Mouse (Mus musculus) frontal cortex, adult (tissue): Measurements from ENCODE around the gene Hipk2.

Source experiments
- ATAC-seq: cut with Nextera tagmentation; 2 replicates; pipeline ENCODE4 v1.9.2; 2017; ENCODE audit warnings: mild to moderate bottlenecking, moderate library complexity, mixed read lengths; ENCODE audit not compliant: low TSS enrichment

Hipk2 gene

DNA sequence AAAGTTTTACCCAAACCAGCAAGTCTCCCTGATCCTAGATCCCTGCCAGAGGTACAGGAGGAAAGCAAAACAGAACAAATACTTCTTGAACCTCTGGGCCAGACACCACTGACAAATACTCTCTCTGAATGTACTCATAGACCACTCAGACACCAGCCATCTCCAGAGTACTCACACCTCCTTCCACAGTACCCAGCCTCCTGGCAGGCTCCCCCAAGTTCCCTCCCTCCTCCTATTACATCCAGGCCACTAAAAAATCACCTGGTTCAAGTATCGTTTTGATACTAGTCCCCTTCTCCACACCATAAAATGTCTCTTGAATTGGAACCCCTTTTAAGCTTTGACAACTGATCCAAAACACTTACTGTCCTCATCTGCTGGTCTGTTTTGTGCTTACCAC is 8.7 kb downstream of the Hipk2 start:
- ATAC-seq: no peak

DNA sequence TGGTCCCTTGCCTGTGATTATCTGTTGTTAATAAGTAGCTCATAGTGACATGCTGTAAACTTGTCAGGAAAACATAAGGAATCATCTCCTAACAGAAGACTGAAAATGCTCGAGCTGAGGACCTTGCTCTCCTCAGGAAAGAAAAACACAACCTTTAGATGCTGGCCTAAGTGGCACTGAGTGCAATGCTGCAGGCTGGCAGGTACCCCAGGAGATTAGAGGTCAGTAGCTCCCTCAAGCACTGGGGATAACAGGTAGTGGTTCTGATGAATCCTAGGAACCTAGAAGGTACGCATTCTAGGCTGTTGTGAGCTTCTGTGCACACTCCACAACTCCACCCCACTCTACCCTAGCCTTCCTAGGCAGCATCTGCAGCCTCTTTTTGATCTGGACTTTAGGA is 9.2 kb downstream of the Hipk2 start:
- no peak for ATAC-seq

DNA sequence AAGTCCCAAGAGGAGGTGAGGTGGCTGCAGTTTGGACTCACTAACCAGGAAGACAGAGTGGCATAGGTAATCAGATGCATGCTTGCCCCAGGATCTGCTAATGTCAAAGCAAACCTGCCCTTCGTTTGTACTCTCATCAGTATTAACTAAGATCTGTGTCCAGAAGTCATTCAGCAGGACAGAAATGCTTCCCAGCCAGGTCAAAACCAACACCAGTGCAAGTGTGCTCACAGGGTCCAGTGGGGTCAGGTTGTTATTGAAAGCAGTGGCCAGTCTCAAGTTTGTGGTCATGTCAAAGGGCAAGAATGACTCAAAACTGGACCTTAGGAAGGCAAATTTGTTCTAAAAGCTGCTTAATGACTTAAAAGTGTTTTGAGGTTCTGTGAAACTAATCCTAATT is 9.6 kb downstream of the Hipk2 start:
- ATAC-seq: no peak

DNA sequence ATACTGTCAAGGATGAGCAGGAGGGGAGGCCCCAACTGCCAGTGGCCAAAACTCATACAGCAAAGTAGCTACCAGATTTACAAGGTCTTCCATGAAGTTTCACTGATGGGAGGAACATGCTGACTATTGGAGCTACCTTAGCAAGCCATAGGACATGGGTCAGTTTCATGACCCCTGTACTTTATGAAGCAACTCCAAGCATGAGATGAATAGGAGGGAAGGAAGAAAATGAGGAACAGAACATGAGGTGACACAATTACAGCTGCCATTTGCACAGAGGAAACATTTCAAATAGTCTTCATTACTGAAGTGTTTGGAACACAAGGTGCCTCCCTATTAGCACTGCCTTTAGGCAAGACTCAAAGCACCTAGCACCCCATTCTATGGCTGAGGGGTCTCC is 10.2 kb downstream of the Hipk2 start:
- no peak for ATAC-seq

DNA sequence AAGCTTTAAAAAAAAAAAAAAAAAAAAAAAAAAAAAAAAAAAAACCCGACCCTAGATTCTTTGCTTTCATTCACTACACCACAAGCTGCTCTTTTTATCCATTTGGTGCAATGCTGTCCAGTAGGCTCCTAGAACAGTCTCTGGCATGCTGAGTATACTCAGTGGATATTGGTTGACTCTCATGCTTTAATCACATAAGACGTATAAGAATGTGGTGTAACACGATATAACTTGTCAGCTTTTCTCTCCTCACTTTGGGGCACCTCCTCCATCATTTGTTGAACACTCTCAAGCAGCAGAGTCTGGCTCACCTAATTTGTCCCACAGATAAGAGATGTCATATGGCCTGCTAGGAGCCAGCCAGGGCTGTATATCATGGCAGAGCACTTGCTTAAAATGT is 12.4 kb downstream of the Hipk2 start:
- ATAC-seq: no peak

DNA sequence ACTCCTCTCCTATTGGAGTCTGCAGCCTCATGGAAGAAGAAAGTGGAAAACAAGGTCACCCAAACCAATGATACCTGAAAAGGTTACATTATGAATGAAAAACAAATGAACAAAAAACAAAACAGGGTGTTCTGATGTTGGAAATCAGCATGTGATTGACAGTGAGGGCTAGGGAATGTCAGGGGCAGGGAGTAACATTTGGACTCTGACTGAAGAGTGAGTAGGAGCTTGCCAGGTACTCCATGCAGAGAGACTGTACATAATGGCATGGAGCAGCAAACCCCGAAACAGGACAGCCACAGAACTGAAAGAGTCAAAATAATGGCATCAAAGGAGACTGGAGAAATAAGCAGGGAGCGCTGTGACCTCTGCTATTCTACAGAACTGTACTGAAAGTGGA is 15.7 kb downstream of the Hipk2 start:
- ATAC-seq: no peak

DNA sequence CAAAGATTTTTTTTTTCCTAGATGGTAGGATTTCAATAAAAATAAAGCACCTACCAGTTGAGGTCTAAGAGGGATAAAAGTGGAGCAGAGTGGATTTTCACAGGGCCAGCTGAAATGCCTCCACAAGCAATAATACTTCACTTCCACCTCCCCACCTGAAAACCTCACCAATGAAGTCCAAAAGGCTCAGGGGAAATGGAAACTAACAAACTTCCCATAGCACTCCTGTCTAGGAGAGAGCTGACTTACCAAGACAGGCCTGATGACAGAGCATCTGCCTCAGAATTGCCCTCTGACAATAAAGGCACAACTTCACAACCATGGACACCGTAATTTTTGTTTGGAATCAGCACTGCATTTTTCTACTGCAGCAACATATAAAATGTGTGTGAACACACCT is 16.1 kb downstream of the Hipk2 start:
- ATAC-seq: no peak

DNA sequence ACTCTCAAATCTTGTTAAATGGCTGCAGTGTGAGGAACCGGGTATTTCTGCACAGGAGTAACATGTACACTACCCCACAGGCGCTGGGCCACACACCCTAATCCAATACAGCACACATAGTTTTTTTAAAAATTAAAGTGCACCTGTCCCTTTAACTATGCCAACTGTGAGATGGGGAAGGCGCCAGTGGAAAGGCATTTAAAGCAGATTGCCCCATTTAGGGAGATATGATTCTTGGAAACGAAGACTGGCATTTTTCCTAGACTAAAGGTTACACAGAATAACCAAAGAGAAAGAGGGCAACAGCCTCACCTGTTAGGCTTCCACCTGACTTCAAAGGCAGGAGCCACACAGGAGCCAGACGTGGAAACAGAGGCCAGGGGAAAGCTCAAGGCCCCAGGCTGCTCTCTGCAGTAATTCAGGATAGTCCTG is 22.4 kb downstream of the Hipk2 start:
- peak; percentile 62; the same call in 1 of the 2 replicates for ATAC-seq

DNA sequence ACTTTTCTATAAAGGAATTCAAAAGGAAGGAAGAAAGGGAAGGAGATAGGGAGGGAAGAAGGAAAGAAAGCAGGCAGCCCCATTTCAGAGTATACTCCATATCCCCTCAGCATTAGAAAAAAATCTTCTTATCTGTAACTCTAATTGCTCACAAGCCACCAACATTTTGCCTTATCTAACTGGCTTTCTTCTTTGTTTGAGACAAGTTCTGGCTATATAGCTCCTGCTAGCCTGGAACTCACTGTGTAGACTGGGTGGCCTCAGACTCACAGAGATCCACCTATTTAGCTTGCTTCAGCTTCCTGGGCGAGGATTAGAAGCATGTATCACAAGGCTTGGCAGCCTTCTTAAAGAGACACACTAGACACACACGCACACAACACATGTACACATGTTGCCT is 24.2 kb downstream of the Hipk2 start:
- no peak for ATAC-seq

DNA sequence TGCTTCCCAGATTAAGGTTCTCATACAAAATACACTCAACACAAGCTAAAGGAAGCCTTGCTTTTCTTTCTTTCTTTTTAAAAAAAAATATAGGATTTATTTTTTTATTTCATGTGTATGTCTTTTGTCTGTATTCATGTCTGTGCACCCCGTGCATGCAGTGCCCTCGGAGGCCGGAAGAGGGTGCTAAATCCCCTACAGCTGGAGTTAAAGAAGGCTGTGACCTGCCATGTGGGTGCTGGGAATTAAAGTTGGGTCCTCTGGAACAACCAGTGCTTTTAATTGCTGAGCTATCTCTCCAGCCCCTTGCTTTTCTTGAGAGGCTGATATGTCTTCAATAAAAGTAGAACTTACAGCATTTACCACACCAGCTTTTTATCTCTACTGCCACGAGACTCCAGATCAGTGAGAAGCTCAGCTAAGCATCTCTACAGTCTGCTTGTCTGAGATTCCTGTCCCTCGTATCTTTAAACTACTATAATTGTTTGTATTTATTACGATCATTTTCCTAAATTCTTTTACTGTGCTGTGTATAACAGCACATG is 25.2 kb downstream of the Hipk2 start:
- no peak for ATAC-seq

DNA sequence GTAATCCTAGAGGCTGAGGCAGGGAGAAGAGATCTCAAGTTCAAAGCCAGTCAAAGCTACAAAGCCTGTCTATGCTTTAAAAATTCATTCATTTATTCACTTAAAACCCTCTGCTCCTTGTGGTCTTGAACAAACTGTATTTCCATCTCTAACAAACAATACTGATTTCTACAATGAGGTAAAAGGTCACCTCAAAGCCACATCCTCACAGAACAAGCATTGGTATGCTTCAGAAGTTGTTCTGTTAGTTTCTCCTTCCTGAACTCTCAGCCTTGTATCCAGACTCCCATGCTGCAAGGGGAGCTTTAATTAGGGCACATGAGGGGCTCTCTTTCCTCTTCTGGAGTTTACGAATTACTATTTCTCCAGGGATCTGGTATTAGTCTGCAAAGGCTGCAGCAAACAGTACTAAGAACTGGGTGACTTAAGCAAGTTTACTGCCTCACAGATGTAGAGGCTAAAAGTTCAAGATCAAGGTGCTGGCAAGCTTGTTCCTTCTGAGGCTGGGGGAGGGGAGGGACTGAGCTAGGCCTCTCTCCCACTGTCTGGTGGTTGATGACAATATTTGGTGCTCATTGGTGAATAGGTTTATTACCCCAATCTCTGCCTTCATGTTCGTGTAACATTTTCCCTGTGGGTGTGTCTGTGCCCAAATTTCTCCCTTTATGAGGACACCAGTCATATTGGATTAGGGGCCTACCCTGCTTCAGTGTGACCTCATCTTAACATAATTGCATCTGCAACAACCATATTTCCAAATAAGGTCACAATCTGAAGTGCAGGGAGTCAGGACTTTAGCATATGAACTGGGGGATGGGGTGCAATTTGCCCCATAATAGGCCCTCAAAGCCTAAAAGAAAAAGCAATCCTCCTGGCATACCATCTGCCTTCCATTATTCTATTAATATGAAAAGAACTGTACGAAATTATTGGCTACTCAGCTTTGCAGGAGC is 27.7 kb downstream of the Hipk2 start:
- ATAC-seq: no peak

DNA sequence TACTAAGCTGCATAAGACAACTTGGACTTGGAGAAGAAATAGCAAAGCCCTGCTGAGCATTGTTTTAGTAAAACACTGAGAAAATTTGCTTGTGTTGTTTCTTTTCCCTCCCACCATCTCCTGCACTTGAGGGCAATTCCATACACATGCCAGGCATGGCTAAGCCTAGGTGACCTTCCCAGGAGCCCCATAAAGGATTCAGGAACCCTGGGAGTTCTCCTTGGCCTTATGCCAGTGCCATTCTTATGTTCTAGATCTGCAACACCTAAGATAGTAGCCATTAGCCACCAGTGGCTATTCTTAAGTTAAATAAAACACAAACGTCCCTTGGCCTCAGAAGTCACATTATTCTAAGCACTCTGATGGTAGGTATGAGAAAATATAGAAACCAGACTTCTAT is 28.5 kb downstream of the Hipk2 start:
- ATAC-seq: no peak

DNA sequence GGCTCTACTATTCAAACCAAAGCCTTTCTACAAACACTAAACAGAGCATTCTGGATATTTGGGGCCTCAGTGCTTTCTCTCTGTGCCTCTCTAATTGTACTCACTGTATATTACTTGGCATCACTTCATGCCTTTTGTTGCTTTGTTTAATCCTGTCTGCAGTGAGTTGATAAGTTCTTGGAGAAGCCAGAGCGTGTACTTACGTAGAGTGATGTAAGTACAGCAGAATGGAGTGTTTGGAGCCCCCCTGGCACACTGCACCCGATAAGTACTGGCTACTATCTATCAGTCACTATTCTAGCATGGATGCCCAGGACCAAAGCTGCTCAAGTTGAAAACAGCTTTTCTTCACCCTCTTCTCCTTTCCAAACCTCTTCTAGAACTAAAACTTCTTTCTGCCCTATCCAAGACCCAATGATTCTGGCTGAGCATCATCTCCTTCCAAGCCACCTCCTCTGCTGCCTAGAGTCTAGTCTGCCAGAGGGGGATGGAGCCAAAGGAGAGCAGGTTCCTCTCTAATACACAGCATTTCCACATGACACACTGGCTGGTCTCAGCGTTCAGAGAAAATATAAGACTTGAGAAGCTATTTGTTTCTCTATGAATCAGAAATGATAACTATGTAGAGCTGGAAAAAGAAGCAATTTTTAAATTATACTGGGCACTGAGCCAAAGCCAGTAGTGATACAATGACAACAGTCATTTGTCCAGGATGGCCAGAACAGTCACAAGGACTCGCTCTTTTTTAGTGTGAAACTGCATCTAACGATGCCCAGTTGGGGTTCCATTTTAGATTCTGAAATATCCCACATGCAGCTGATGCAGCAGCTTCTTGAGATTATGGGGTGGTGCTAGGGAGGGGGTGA is 29.4 kb downstream of the Hipk2 start:
- peak; percentile 69 for ATAC-seq

DNA sequence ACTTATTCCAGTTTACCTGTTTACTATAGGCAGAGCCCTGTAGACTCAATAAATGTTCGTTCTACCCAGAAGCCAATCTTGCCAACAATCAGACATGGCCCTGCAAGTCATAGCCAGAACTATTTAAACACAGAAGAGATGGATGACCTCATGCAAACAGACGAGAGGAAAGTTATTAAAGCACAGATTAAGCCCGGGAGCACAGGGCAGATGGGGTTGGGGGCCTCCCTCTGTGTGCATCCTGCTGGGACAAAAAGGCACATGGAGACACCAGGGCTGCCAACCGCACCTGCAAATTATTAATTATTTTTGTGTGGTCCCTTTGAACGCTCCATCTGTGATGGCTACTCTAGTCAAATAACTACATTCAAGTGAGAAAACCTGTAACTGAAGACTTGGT is 30.1 kb downstream of the Hipk2 start:
- no peak for ATAC-seq

DNA sequence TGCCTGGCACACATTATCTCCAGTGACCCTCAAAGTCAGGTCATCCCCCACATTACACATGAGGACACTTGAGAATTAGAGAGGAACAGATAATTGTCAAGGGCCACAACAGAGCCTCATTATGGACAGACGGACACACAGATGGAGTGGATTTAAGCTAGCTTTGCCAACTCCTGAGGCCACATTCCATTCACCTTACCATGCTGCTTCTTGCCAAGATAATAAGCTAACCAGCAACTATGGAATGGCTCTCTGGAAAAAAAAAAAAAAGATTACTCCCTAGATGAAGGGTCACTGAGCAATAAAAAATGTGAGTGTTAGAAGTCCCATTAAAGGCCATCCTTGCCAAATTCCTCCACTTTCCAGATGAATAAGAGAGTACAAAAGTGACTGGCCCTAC is 30.8 kb downstream of the Hipk2 start:
- no peak for ATAC-seq

DNA sequence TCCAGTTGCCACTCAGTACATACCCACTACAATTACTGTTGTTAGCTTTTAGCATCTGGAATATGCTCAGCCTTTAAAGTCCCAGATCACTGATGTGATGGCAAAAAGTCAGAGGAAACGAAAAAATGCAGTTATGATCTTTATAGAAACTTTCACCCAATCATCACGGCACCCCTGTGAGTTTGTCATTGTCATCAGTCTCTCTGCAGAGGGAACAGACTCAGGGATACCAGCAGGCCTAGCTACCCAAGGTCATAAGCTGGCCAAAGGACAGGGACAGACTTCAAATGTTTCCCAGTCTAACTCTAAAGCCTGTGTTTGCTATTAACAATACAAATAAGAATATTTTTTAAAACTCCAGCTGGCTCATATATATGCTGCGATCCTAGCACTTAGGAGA is 34.4 kb downstream of the Hipk2 start:
- no peak for ATAC-seq

DNA sequence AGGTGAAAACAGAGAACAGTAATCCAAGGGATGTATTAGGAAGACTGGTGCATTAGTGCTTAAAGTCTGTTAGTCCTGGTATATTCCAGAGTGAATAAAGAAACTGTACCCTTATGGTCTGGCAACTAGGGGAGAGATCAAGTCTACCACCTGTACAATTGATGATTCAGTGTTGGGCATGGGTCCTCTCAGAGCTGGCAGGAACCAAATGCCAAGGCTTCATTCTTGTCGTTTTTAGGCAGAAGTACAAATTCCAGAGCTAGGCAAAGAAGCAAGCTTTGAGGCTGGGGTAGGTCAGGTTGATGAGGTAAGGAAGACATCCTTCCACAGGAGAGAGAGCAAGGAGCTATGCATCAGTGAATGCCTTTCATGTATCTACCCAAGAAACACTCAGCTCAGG is 35.2 kb downstream of the Hipk2 start:
- no peak for ATAC-seq

DNA sequence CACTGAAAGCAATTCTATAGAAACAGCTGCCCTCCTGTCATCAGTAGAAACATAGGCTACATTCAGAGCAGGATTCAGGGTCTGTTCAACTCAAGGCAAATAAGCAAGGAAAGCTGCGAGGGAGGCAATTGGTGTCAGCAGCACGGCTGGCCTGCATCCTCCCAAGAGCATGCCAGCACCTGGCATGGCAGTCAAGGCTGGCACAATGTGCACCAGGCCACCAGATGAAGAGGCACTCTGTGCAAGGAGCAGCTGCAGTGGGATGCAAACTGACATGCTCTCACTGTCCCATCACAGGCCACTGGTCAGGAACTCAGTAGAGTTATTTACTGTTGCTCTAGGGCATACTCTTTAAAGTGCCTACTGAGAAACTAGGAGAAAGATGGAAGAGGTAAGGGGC is 35.6 kb downstream of the Hipk2 start:
- ATAC-seq: peak; percentile 76

DNA sequence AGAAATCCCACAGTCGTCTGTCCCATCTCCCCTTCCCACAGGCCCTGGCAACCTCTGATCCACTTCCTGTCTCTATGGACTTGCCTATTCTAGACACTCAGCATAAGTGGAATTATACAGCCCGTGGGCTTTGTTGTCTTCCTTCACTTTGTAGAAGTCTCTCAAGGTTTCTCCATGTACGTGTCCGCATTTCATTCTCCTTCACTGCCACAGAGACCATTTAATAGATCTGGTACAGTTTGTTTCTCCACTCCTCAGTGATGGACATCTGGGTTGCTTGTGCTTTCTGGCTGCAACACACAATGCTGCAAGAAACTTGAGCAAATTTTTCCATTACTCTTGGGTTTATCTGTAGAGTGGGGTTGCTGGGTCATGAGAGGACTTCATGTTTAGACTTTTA is 36.1 kb downstream of the Hipk2 start:
- no peak for ATAC-seq

DNA sequence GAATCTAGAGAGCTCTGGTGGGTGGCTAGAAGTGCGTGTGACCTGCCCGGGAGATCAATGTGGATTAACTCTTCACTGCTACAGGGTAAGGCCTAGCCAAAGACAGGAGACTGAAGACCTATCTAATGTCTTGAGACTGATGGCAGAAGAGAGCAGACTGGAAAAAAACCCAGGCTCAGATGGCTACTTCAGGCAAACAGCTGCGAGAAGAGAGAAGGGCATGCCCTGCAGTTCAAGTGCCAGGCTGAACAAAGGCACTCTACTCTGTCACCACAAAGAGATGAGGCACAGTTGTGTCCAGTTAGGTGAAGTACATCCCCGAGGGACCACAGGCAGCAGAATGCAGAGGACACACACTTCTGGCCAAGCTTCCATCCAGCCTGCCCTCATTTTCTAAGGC is 37.9 kb downstream of the Hipk2 start:
- ATAC-seq: no peak

DNA sequence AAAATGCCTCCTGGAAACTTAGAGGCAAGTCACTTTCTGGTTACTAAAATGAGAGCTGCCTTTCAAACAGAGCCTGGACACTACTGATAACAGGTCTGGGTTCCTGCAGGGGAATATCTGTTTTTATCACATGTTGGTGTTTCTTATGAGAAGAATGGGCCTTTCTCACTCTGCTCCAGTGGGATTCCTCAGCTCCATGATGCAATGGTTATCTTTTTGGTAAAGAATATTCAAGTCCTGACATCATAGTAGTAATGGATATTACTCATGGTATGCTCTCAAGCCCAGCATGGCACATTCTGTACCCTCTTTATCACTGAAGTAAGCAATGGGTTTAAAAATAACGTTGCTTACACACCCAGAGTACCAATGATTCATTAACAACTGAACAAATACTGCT is 40.7 kb downstream of the Hipk2 start:
- no peak for ATAC-seq

DNA sequence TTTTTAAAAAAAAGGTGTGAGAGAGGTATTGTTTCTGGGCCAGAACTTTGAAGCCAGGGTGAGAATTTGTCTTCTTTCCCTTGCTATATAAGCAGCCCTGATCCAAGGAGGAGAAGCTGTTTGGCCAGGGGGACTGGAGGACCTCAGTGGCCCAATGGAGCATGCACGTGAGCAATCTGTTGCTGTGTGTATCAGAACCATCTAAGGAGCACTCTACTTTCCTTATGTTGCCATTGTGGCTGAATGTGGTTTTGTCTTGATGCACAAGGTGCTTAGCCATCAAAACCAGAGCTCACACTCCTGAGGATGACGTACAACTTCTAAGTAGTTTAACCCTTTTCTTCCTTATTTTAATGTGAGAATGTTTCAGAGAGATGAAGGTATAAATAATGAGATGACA is 41.2 kb downstream of the Hipk2 start:
- no peak for ATAC-seq

DNA sequence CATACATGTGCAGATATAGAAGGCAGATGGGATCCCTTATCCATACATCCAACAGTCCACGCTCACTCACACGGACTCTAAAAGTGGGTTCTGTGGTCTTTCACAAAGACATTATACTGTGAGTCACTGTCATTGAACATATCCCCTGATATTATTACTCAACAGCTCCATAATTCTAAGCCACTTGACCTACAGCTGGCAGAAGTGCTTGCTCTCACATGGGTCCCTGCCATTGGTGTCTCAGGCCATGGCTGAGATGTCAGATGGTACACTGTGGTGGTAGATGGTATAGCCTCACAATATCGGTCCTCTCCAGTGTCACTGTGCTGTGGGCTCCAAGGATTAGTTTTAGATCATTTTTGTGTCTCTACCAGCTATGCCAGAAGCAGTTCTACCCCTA is 42.2 kb downstream of the Hipk2 start:
- no peak for ATAC-seq
